Mouse (Mus musculus): ENCODE data around the gene Mus81.

DNA sequence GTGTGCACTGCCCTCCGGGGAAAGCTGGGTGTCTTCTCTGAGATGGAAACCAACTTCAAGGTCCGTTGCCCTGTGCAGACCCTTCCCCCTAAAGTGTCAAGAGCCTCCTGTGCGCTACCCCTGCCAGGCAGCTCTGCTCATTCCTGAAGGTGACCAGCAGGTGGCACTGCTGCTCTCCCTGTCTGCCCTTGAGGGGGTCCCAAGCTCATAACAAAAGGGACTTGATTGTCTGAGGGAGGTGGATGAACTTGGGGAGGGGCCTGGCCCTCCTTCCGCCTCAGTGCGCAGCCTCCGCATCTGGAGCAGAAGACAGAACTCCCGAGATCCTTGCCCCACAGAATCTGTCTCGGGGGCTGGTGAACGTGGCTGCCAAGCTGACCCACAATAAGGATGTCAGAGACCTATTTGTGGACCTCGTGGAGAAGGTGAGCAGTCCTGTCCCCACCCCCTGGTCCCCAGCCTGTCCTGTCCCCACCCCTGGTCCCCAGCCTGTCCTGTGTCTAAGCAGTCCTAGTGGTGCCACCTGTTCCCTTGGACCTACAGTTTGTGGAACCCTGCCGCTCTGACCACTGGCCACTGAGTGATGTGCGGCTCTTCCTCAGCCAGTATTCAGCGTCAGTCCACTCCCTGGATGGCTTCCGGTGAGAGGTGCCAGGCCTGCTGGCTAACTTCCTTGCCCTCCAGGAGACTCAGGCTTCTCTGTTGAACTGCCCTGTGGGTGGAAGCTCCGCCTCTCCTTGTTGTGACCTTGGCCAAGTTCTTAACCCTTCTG lies 24.2 kb downstream of the Mus81 start:
- TF ChIP-seq ZC3H11A (IDR thresholded peaks at IDR 0.05; ENCODE audit: borderline replicate concordance, low read depth, low read length) (no peak), ZNF384 (IDR thresholded peaks at IDR 0.05; ENCODE audit: low read depth, low read length) (no peak), HCFC1 (IDR thresholded peaks at IDR 0.05; ENCODE audit: borderline replicate concordance, insufficient read depth, low read length) (peak; percentile 40; the same call in 1 of the 2 replicates), CHD2 (IDR thresholded peaks at IDR 0.05; ENCODE audit: low read depth, low read length) (no peak), MAFK (IDR thresholded peaks at IDR 0.05; ENCODE audit: insufficient read depth, low read depth, low read length) (no peak)

Measured in ES-E14 (cell line).